Mouse (Mus musculus) liver, embryonic 13.5 days (tissue): Measurements from ENCODE around the gene Aspdh. TPM values are rescaled to one million over a fixed set of nuclear protein-coding genes. Genes with fewer than 3 reads are reported as not detected.
A peak's percentile ranks its signal among the peaks of the same experiment; 100 is the strongest.

Experiments
- ATAC-seq: fragments of 200-750 bp; cut with Nextera tagmentation; 2 replicates; pipeline ENCODE4 v1.8.0; 2017; ENCODE audit warnings: low read depth, mild to moderate bottlenecking, moderate number of reproducible peaks, moderate library complexity
- DNase-seq: peaks from one replicate; pipeline ENCODE4 v3.0.0; 2022
- H3K27ac ChIP-seq: fragments of 300-500 bp; sonication (generic); 2 replicates; pipeline ENCODE4 v1.5.1; 2015; ENCODE audit warnings: moderate library complexity, mild to moderate bottlenecking, inconsistent platforms
- H3K27me3 ChIP-seq: fragments of 300-500 bp; sonication (generic); 2 replicates; pipeline ENCODE4 v1.6.1; 2015; ENCODE audit warnings: mild to moderate bottlenecking, inconsistent platforms
- H3K36me3 ChIP-seq: fragments of 300-500 bp; sonication (generic); 2 replicates; pipeline ENCODE4 v1.6.1; 2015; ENCODE audit warnings: mild to moderate bottlenecking, inconsistent platforms
- H3K4me1 ChIP-seq: fragments of 300-500 bp; sonication (generic); replicated peaks from 2 replicates; pipeline ENCODE4 v1.6.1; 2015; ENCODE audit warnings: inconsistent platforms
- H3K4me2 ChIP-seq: fragments of 300-500 bp; sonication (generic); 2 replicates; pipeline ENCODE4 v1.6.1; 2015; ENCODE audit warnings: inconsistent platforms, mild to moderate bottlenecking, moderate library complexity
- H3K4me3 ChIP-seq: fragments of 300-500 bp; sonication (generic); replicated peaks from 2 replicates; pipeline ENCODE4 v1.5.1; 2015; ENCODE audit warnings: mild to moderate bottlenecking, inconsistent platforms
- H3K9ac ChIP-seq: fragments of 300-500 bp; sonication (generic); 2 replicates; pipeline ENCODE4 v1.6.1; 2015; ENCODE audit warnings: mild to moderate bottlenecking, inconsistent platforms
- H3K9me3 ChIP-seq: fragments of 300-500 bp; sonication (generic); replicated peaks from 2 replicates; pipeline ENCODE4 v1.6.1; 2016; ENCODE audit warnings: inconsistent platforms
- WGBS: fragments of 180-500 bp; shearing (Covaris S2); methylation state at CpG from one replicate; pipeline ENCODE4 v1.1.7; 2015; ENCODE audit not compliant: insufficient replicate concordance; 5-methylcytosine and 5-hydroxymethylcytosine counted together
- polyA plus RNA-seq: library from polyadenylated mRNA; unstranded; fragments of >200 nt; fragmentation: Nextera tagmentation; extraction: Ambion mirVana; gene quantifications from 2 replicates; pipeline ENCODE4 v1.2.1, GENCODE M21; 2015

Aspdh gene
- polyA plus RNA-seq, 1 experiment from 2014 or later: 6.0 TPM

- Histone ChIP-seq H3K36me3 (no peaks in the 10 kb centered on the region), H3K9me3 (no peaks in the 10 kb centered on the region), H3K4me1 (peaks cover 9% of the 10 kb centered on the region), H3K4me3 (no peak overlapping the region), H3K9ac (no peak overlapping the region), H3K27me3 (peaks cover 59% of the 10 kb centered on the region), H3K27ac (no peak overlapping the region), H3K4me2 (no peak overlapping the region)
- DNase-seq (peak; percentile 53), ATAC-seq (peak; percentile 51; the same call in 1 of the 2 replicates)
- WGBS: 77% methylated on average over 1 of the region's 1 CpGs
Observed at GRCm38 (mm10) chr7:44456302-44456701, 8.9 kb upstream of the Aspdh start.

- DNase-seq (no peak), ATAC-seq (no peak)
- no peak overlapping the region for H3K4me2 ChIP-seq
- H3K27ac ChIP-seq: no peak overlapping the region
- H3K9ac ChIP-seq: no peak overlapping the region
- no peaks in the 10 kb centered on the region for H3K36me3 ChIP-seq
- H3K4me3 ChIP-seq: no peak overlapping the region
- peaks cover 27% of the 10 kb centered on the region for H3K4me1 ChIP-seq
- WGBS: 53% methylated on average over 6 of the region's 6 CpGs
- H3K9me3 ChIP-seq: no peaks in the 10 kb centered on the region
- peaks cover 85% of the 10 kb centered on the region for H3K27me3 ChIP-seq
Observed at GRCm38 (mm10) chr7:44460067-44460466, 5.1 kb upstream of the Aspdh start.

- Histone ChIP-seq H3K4me1 (peaks cover 34% of the 10 kb centered on the region), H3K36me3 (no peaks in the 10 kb centered on the region), H3K9me3 (no peaks in the 10 kb centered on the region), H3K4me2 (no peak overlapping the region), H3K4me3 (no peak overlapping the region), H3K9ac (no peak overlapping the region), H3K27me3 (peaks cover 86% of the 10 kb centered on the region), H3K27ac (no peak overlapping the region)
- 63% methylated on average over 31 of the region's 31 CpGs for WGBS
- DNase-seq (no peak), ATAC-seq (no peak)
Observed at GRCm38 (mm10) chr7:44460767-44461502, 4.3 kb upstream of the Aspdh start.

GRCm38 (mm10) chr7:44461503-44462217 lies 3.5 kb upstream of the Aspdh start:
- Histone ChIP-seq H3K27ac (no peak overlapping the region), H3K9me3 (no peaks in the 10 kb centered on the region), H3K4me1 (peaks cover 36% of the 10 kb centered on the region), H3K27me3 (peaks cover 86% of the 10 kb centered on the region), H3K4me2 (no peak overlapping the region), H3K9ac (no peak overlapping the region), H3K36me3 (no peaks in the 10 kb centered on the region), H3K4me3 (no peak overlapping the region)
- WGBS: 38% methylated on average over 54 of the region's 57 CpGs
- ATAC-seq (no peak), DNase-seq (no peak)

GRCm38 (mm10) chr7:44462218-44463055 lies 2.8 kb upstream of the Aspdh start:
- Histone ChIP-seq H3K9ac (no peak overlapping the region), H3K36me3 (no peaks in the 10 kb centered on the region), H3K4me3 (no peak overlapping the region; the same call in 1 of the 2 replicates), H3K27ac (no peak overlapping the region), H3K4me1 (peaks cover 41% of the 10 kb centered on the region), H3K4me2 (peak overlapping the region; percentile 4; the same call in 1 of the 2 replicates), H3K27me3 (peaks cover 79% of the 10 kb centered on the region), H3K9me3 (no peaks in the 10 kb centered on the region)
- WGBS: 10% methylated on average over 77 of the region's 77 CpGs
- DNase-seq (peak; percentile 64), ATAC-seq (no peak)

GRCm38 (mm10) chr7:44463056-44463425 lies 2.1 kb upstream of the Aspdh start:
- H3K36me3 ChIP-seq: no peaks in the 10 kb centered on the region
- H3K4me1 ChIP-seq: peaks cover 43% of the 10 kb centered on the region
- DNase-seq (no peak), ATAC-seq (no peak)
- no peaks in the 10 kb centered on the region for H3K9me3 ChIP-seq
- H3K27me3 ChIP-seq: peaks cover 73% of the 10 kb centered on the region
- H3K27ac ChIP-seq: no peak overlapping the region
- H3K9ac ChIP-seq: no peak overlapping the region
- no peak overlapping the region for H3K4me2 ChIP-seq
- no peak overlapping the region for H3K4me3 ChIP-seq
- 23% methylated on average over 8 of the region's 8 CpGs for WGBS

GRCm38 (mm10) chr7:44463556-44464225 lies 1.5 kb upstream of the Aspdh start:
- H3K4me1 ChIP-seq: peaks cover 48% of the 10 kb centered on the region
- no peaks in the 10 kb centered on the region for H3K9me3 ChIP-seq
- H3K27me3 ChIP-seq: peaks cover 67% of the 10 kb centered on the region
- no peak overlapping the region for H3K27ac ChIP-seq
- no peak overlapping the region for H3K4me3 ChIP-seq
- no peak overlapping the region for H3K9ac ChIP-seq
- 74% methylated on average over 10 of the region's 10 CpGs for WGBS
- DNase-seq (no peak), ATAC-seq (no peak)
- H3K4me2 ChIP-seq: no peak overlapping the region
- H3K36me3 ChIP-seq: no peaks in the 10 kb centered on the region

GRCm38 (mm10) chr7:44464511-44464910 lies 680 bp upstream of the Aspdh start:
- ATAC-seq: no peak
- Histone ChIP-seq H3K4me1 (peaks cover 56% of the 10 kb centered on the region), H3K4me2 (peak overlapping the region; percentile 35; the same call in 1 of the 2 replicates), H3K27me3 (peaks cover 59% of the 10 kb centered on the region), H3K9me3 (no peaks in the 10 kb centered on the region), H3K4me3 (no peak overlapping the region), H3K36me3 (0 out of 2 replicates have a peak, but pooled peaks cover 5% of the 10 kb centered on the region), H3K27ac (no peak overlapping the region; the same call in 1 of the 2 replicates), H3K9ac (peak overlapping the region; percentile 42)
- 33% methylated on average over 4 of the region's 4 CpGs for WGBS
- no peak for DNase-seq

- Histone ChIP-seq H3K4me3 (0 out of 2 replicates have a peak overlapping the region, but pooled peaks have one; percentile 16), H3K4me1 (peaks cover 74% of the 10 kb centered on the region), H3K27ac (peak overlapping the region; percentile 31; the same call in 1 of the 2 replicates), H3K4me2 (peak overlapping the region; percentile 92), H3K36me3 (peaks cover 21% of the 10 kb centered on the region), H3K27me3 (peaks cover 41% of the 10 kb centered on the region), H3K9ac (peak overlapping the region; percentile 23; the same call in 1 of the 2 replicates), H3K9me3 (no peaks in the 10 kb centered on the region)
- WGBS: 68% methylated on average over 10 of the region's 10 CpGs
- ATAC-seq: no peak
- no peak for DNase-seq
Observed at GRCm38 (mm10) chr7:44466006-44466887, 1.1 kb downstream of the Aspdh start.

GRCm38 (mm10) chr7:44466888-44467311 lies 1.7 kb downstream of the Aspdh start:
- H3K4me2 ChIP-seq: peak overlapping the region; percentile 92
- ATAC-seq: no peak

More at GRCm38 (mm10) chr7:44466888-44467311, 1.7 kb downstream of the Aspdh start:
- Histone ChIP-seq H3K27me3 (peaks cover 35% of the 10 kb centered on the region), H3K4me3 (peak overlapping the region; percentile 88; the same call in 1 of the 2 replicates), H3K36me3 (peaks cover 26% of the 10 kb centered on the region), H3K27ac (peak overlapping the region; percentile 31), H3K4me1 (peaks cover 80% of the 10 kb centered on the region), H3K9ac (0 out of 2 replicates have a peak overlapping the region, but pooled peaks have one; percentile 5), H3K9me3 (no peaks in the 10 kb centered on the region)
- no peak for DNase-seq
- WGBS: 82% methylated on average over 16 of the region's 16 CpGs
